Mouse (Mus musculus) kidney, adult 2 months (tissue): Measurements from ENCODE around the gene Cntf.

Source experiments
- CTCF ChIP-seq: fragments of 200-500 bp; conservative IDR thresholded peaks from 2 replicates; pipeline ENCODE4 v1.5.1; 2011; ENCODE audit warnings: low read depth, mild to moderate bottlenecking, control low read depth, low read length, moderate library complexity, mixed read lengths; ENCODE audit not compliant: insufficient read depth, insufficient read length
- POLR2A ChIP-seq: fragments of 200-500 bp; IDR thresholded peaks from one replicate; pipeline ENCODE4 v1.6.1; 2011; ENCODE audit warnings: low read depth, low read length, control low read depth

DNA sequence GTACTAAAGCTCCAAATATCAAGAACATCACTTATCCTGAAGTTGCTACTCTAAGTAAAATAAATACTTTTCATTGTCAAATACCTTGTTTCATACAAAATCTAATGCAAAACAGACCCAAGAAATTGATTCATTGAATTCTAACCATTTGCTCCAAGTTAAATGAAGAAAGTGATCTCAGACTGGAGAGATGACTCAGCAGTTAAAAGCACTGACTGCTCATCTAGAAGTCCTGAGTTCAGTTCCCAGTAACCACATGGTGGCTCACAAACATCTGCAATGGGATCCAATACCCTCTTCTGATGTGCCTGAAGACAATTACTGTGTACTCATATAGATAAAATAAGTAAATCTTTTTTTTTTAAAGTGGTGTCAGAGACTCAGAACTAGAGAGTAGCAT is 15.0 kb upstream of the Cntf start:
- TF ChIP-seq CTCF (no peak), POLR2A (no peak)
